Mouse (Mus musculus) thymus, adult 2 months (tissue): Measurements from ENCODE around the gene Kdm6b.

Source experiments
- CTCF ChIP-seq: fragments of 200-500 bp; IDR thresholded peaks from 2 replicates; pipeline ENCODE4 v1.5.1; 2012; ENCODE audit warnings: mild to moderate bottlenecking, control low read depth, low read length, moderate library complexity, borderline replicate concordance; ENCODE audit not compliant: control insufficient read depth, poor library complexity, insufficient read depth; ENCODE audit errors: extremely low read depth
- POLR2A ChIP-seq: fragments of 200-500 bp; IDR thresholded peaks from 2 replicates; pipeline ENCODE4 v1.6.1; 2012; ENCODE audit warnings: mild to moderate bottlenecking, low read length, control low read depth, moderate library complexity; ENCODE audit not compliant: control insufficient read depth, poor library complexity, insufficient read depth; ENCODE audit errors: extremely low read depth

GRCm38 (mm10) chr11:69404595-69405396, 8.7 kb downstream of the Kdm6b start:
- TF ChIP-seq POLR2A = no peak
- TF ChIP-seq CTCF = no peak
